Mouse (Mus musculus) Muller cell, postnatal 12 days (primary cell): ENCODE measurements around the gene Ccr4.

Experiments used
- DNase-seq: peaks from one replicate; pipeline ENCODE4 v3.0.0-alpha.2; 2015; ENCODE audit errors: inconsistent ontology term

Gene Ccr4

GRCm38 (mm10) chr9:114504816-114505215 lies at the start of gene Ccr4:
Ccr4 (minus strand) TSS chr9:114504916.
- DNase-seq = no peak

- no peak for DNase-seq
These were observed 49.1 kb upstream of the Ccr4 start for GRCm38 (mm10) chr9:114553828-114554227.

GRCm38 (mm10) chr9:114550033-114550432 lies 45.3 kb upstream of the Ccr4 start:
- DNase-seq = peak; percentile 71

- DNase-seq = no peak
These were observed 44.4 kb upstream of the Ccr4 start for GRCm38 (mm10) chr9:114549117-114549516.

- no peak for DNase-seq
These were observed 43.8 kb upstream of the Ccr4 start for GRCm38 (mm10) chr9:114548496-114548895.

- no peak for DNase-seq
These were observed 42.9 kb upstream of the Ccr4 start for GRCm38 (mm10) chr9:114547643-114548077.

GRCm38 (mm10) chr9:114546765-114547164 lies 42.0 kb upstream of the Ccr4 start:
- no peak for DNase-seq

- DNase-seq = no peak
These were observed 40.2 kb upstream of the Ccr4 start for GRCm38 (mm10) chr9:114544754-114545393.

- DNase-seq = no peak
These were observed 39.4 kb upstream of the Ccr4 start for GRCm38 (mm10) chr9:114543882-114544753.

GRCm38 (mm10) chr9:114541279-114541741 lies 36.6 kb upstream of the Ccr4 start:
- DNase-seq = no peak

- no peak for DNase-seq
These were observed 34.4 kb upstream of the Ccr4 start for GRCm38 (mm10) chr9:114538996-114539563.

- DNase-seq = peak; percentile 77
These were observed 31.9 kb upstream of the Ccr4 start for GRCm38 (mm10) chr9:114536628-114537027.

- DNase-seq = no peak
These were observed 30.2 kb upstream of the Ccr4 start for GRCm38 (mm10) chr9:114534747-114535517.

GRCm38 (mm10) chr9:114533848-114534247 lies 29.1 kb upstream of the Ccr4 start:
- no peak for DNase-seq

GRCm38 (mm10) chr9:114531276-114531675 lies 26.6 kb upstream of the Ccr4 start:
- no peak for DNase-seq

- DNase-seq = peak; percentile 56
These were observed 23.9 kb upstream of the Ccr4 start for GRCm38 (mm10) chr9:114528680-114529048.

GRCm38 (mm10) chr9:114527992-114528679 lies 23.4 kb upstream of the Ccr4 start:
- peak; percentile 95 for DNase-seq

- DNase-seq = peak; percentile 85
These were observed 22.4 kb upstream of the Ccr4 start for GRCm38 (mm10) chr9:114527085-114527484.

GRCm38 (mm10) chr9:114526581-114526980 lies 21.9 kb upstream of the Ccr4 start:
- DNase-seq = no peak

GRCm38 (mm10) chr9:114525891-114526290 lies 21.2 kb upstream of the Ccr4 start:
- no peak for DNase-seq

- no peak for DNase-seq
These were observed 20.4 kb upstream of the Ccr4 start for GRCm38 (mm10) chr9:114525073-114525633.
